Mouse (Mus musculus): Measurements from ENCODE around the gene Idua. TPM values are rescaled to one million over a fixed set of nuclear protein-coding genes. Genes with fewer than 3 reads are reported as not detected.

Idua gene
- polyA plus RNA-seq, 1 experiment from 2014 or later: 17.8 TPM

GRCm38 (mm10) chr5:108692271-108692670, 32.1 kb downstream of the Idua start, which contains the start of gene Fgfrl1:
Gene Fgfrl1, plus strand, starts transcription at chr5:108692382.
- Histone ChIP-seq H3K9ac (peak within 1 kb of the TSS; percentile 79), H3K27ac (ENCODE audit: poor library complexity, severe bottlenecking) (no peak within 1 kb of the TSS), H3K36me3 (no peaks in the 10 kb centered on the region; the same call in 1 of the 2 replicates), H3K27me3 (replicated peaks) (no peaks in the 10 kb centered on the region), H3K4me3 (peak within 1 kb of the TSS; percentile 96), H3K9me3 (replicated peaks) (no peaks in the 10 kb centered on the region), H3K4me2 (peak within 1 kb of the TSS; percentile 78), H3K4me1 (replicated peaks) (peaks cover 44% of the 10 kb centered on the region)
- 4% methylated on average over 16 of the region's 18 CpGs for WGBS
- ATAC-seq (ENCODE audit: insufficient number of reproducible peaks, low FRiP score): no peak

GRCm38 (mm10) chr5:108693872-108694288, 33.7 kb downstream of the Idua start:
- WGBS: under 1% methylated on average over 32 of the region's 43 CpGs
- H3K9me3 ChIP-seq (replicated peaks): no peaks in the 10 kb centered on the region
- ATAC-seq (ENCODE audit: insufficient number of reproducible peaks, low FRiP score): peak; percentile 95
- H3K27me3 ChIP-seq (replicated peaks): no peaks in the 10 kb centered on the region
- H3K4me3 ChIP-seq: peak overlapping the region; percentile 96
- peak overlapping the region; percentile 96 for H3K9ac ChIP-seq
- H3K4me2 ChIP-seq: peak overlapping the region; percentile 78
- H3K36me3 ChIP-seq: no peaks in the 10 kb centered on the region; the same call in 1 of the 2 replicates
- peak overlapping the region; percentile 69; the same call in 1 of the 2 replicates for H3K27ac ChIP-seq (ENCODE audit: poor library complexity, severe bottlenecking)
- peaks cover 60% of the 10 kb centered on the region for H3K4me1 ChIP-seq (replicated peaks)

- peak overlapping the region; percentile 96 for H3K9ac ChIP-seq
- peaks cover 67% of the 10 kb centered on the region for H3K4me1 ChIP-seq (replicated peaks)
- no peaks in the 10 kb centered on the region; the same call in 1 of the 2 replicates for H3K36me3 ChIP-seq
- peak; percentile 76 for ATAC-seq (ENCODE audit: insufficient number of reproducible peaks, low FRiP score)
- H3K27me3 ChIP-seq (replicated peaks): no peaks in the 10 kb centered on the region
- peak overlapping the region; percentile 78 for H3K4me2 ChIP-seq
- peak overlapping the region; percentile 69 for H3K27ac ChIP-seq (ENCODE audit: poor library complexity, severe bottlenecking)
- H3K9me3 ChIP-seq (replicated peaks): no peaks in the 10 kb centered on the region
- peak overlapping the region; percentile 96 for H3K4me3 ChIP-seq
- WGBS: under 1% methylated on average over 87 of the region's 99 CpGs
Observed at GRCm38 (mm10) chr5:108694352-108695261, 34.5 kb downstream of the Idua start.

DNA sequence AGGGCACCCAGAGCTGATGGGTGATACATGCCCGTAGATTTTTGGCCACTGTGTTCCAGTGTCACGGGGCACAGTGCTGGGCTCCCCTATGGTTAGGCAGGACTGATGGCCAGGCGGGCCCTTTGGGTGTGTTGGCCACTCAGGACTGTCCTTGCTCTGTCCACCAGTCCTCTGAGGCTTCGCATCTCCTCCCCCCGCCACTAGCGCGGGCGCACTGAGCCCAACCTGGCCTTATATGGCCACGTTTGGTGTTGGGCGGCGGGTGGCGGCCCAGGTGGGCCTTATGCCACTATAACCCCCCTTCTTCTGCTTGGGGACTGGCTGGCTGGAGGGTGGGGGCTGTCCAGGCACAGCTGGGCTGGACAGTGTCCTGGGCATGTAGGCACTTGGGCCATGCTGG, 35.7 kb downstream of the Idua start:
- 89% methylated on average over 11 of the region's 12 CpGs for WGBS
- Histone ChIP-seq H3K4me2 (peak overlapping the region; percentile 78), H3K4me1 (replicated peaks) (peaks cover 79% of the 10 kb centered on the region), H3K36me3 (no peaks in the 10 kb centered on the region; the same call in 1 of the 2 replicates), H3K9me3 (replicated peaks) (no peaks in the 10 kb centered on the region), H3K9ac (no peak overlapping the region; the same call in 1 of the 2 replicates), H3K4me3 (peak overlapping the region; percentile 96), H3K27me3 (replicated peaks) (no peaks in the 10 kb centered on the region), H3K27ac (ENCODE audit: poor library complexity, severe bottlenecking) (no peak overlapping the region)
- no peak for ATAC-seq (ENCODE audit: insufficient number of reproducible peaks, low FRiP score)

- peaks cover 83% of the 10 kb centered on the region for H3K4me1 ChIP-seq (replicated peaks)
- peak overlapping the region; percentile 26; the same call in 1 of the 2 replicates for H3K27ac ChIP-seq (ENCODE audit: poor library complexity, severe bottlenecking)
- H3K9me3 ChIP-seq (replicated peaks): no peaks in the 10 kb centered on the region
- WGBS: 85% methylated on average over 3 of the region's 3 CpGs
- no peak overlapping the region for H3K9ac ChIP-seq
- no peaks in the 10 kb centered on the region; the same call in 1 of the 2 replicates for H3K36me3 ChIP-seq
- H3K4me3 ChIP-seq: no peak overlapping the region
- no peak for ATAC-seq (ENCODE audit: insufficient number of reproducible peaks, low FRiP score)
- peak overlapping the region; percentile 78 for H3K4me2 ChIP-seq
- H3K27me3 ChIP-seq (replicated peaks): no peaks in the 10 kb centered on the region
Observed at GRCm38 (mm10) chr5:108696542-108696941, 36.4 kb downstream of the Idua start.

GRCm38 (mm10) chr5:108697341-108697753, 37.2 kb downstream of the Idua start:
- no peak for ATAC-seq (ENCODE audit: insufficient number of reproducible peaks, low FRiP score)
- H3K36me3 ChIP-seq: no peaks in the 10 kb centered on the region; the same call in 1 of the 2 replicates
- WGBS: 60% methylated on average over 4 of the region's 4 CpGs
- H3K27ac ChIP-seq (ENCODE audit: poor library complexity, severe bottlenecking): peak overlapping the region; percentile 26
- peaks cover 81% of the 10 kb centered on the region for H3K4me1 ChIP-seq (replicated peaks)
- H3K4me2 ChIP-seq: peak overlapping the region; percentile 12
- no peak overlapping the region for H3K4me3 ChIP-seq
- H3K9me3 ChIP-seq (replicated peaks): no peaks in the 10 kb centered on the region
- H3K27me3 ChIP-seq (replicated peaks): no peaks in the 10 kb centered on the region
- H3K9ac ChIP-seq: peak overlapping the region; percentile 36

DNA sequence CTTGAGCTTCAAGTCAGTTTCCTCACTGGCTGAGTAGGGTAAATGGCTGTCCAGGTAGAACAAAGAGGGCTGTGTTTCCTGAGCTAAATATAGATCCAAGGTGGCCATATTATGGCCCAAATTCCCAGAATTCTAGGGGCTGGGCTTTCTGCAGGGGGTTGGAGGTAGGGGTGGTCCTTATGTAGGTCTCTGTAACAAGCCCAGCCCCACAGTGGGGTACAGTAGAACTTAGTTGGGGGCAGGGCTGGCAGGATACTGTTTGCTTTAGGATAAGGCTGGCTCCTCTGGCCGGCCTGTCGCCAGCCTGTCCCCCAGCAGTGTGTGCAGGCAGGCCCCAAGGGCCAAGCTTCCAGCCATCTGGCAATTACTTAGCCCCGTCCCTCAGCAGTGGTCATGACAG, 40.2 kb downstream of the Idua start:
- H3K9ac ChIP-seq: peak overlapping the region; percentile 6; the same call in 1 of the 2 replicates
- no peak overlapping the region for H3K4me3 ChIP-seq
- H3K9me3 ChIP-seq (replicated peaks): no peaks in the 10 kb centered on the region
- H3K27ac ChIP-seq (ENCODE audit: poor library complexity, severe bottlenecking): peak overlapping the region; percentile 52
- no peaks in the 10 kb centered on the region for H3K27me3 ChIP-seq (replicated peaks)
- H3K36me3 ChIP-seq: peaks cover 24% of the 10 kb centered on the region
- peaks cover 79% of the 10 kb centered on the region for H3K4me1 ChIP-seq (replicated peaks)
- ATAC-seq (ENCODE audit: insufficient number of reproducible peaks, low FRiP score): peak; percentile 51
- 25% methylated on average over 3 of the region's 3 CpGs for WGBS
- H3K4me2 ChIP-seq: 0 out of 2 replicates have a peak overlapping the region, but pooled peaks have one; percentile 7

DNA sequence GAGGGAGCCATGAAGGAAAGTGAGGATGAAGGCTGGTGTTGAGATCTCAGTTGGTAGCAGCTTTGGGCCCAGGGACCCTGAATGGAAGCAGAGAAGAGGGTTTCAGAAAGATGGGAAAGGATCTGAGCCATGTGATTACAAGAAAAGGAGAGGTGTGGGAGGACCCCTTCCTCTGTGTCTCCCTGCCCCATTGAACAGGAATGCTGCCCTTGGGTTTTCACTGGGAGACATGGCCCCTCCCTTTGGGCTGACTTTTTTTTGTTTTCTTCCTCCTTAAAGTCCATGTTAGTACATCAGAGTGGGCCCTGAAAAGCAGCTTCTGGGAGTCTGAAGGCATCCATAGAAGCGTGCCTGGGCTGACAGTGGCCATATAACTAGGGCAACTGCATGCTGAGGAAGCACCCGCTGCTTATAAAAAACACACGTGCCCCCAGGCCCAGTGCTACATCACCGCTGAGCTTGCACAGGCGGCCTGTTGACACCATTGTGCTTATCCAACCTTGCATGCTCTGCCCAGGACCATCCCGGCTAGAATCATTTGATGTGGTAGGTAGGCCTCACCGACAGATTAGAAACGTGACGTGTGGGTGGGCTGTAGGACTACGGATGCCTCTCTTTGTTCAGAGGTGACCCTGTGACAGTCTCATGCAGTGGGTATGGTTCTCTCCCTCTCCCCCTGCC, 41.4 kb downstream of the Idua start:
- Histone ChIP-seq H3K4me2 (no peak overlapping the region), H3K27ac (ENCODE audit: poor library complexity, severe bottlenecking) (peak overlapping the region; percentile 52; the same call in 1 of the 2 replicates)
- ATAC-seq (ENCODE audit: insufficient number of reproducible peaks, low FRiP score): no peak

DNA sequence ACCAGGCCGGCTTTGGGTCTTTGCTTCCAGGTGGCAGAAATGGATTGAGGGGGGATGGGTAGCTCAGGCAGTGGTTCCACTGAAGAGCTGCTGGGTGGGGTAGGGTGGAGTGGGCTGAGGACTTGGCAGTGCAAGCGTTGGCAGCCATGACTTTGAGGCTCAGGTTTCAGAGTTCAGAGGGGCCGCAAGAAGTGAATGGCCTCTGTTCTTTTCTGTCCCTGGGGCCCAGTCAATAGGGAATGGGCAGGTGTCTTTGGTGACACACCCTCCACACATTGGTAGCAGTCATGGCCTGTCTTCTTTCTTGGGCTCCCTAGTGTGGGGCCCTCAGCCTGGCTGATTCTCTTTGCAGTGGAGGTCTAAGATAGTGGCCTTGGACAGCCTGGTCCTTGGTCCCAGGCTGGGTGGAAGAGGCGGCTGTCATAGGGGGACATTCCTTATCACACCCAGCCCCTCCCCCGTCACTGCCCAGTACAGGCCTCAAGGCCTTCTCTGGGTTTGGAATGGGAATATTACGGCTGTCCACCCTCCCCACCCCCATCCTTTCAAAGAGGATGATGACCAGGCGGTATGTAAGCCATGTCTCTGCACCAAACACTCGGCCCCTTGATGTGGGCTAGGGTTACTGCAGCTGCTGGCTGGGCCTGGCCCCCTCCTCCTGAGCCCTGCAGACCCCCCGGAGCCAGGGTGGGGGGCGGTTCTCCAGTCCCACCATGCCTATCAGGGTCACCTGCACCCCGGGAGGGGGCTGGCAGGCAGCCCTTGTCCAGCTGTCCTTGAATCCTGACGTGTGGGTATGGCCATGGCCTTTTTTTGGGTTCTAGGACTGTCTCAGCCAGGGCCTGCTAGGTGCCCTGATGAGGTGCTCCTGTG, 43.9 kb downstream of the Idua start:
- H3K4me1 ChIP-seq (replicated peaks): peaks cover 56% of the 10 kb centered on the region
- no peaks in the 10 kb centered on the region for H3K27me3 ChIP-seq (replicated peaks)
- no peak overlapping the region for H3K27ac ChIP-seq (ENCODE audit: poor library complexity, severe bottlenecking)
- no peak; the same call in 1 of the 2 replicates for ATAC-seq (ENCODE audit: insufficient number of reproducible peaks, low FRiP score)
- no peak overlapping the region for H3K4me3 ChIP-seq
- peaks cover 53% of the 10 kb centered on the region for H3K36me3 ChIP-seq
- WGBS: 65% methylated on average over 12 of the region's 12 CpGs
- H3K9me3 ChIP-seq (replicated peaks): no peaks in the 10 kb centered on the region
- no peak overlapping the region for H3K4me2 ChIP-seq
- no peak overlapping the region for H3K9ac ChIP-seq

More for the DNA sequence above, 41.4 kb downstream of the Idua start:
- 64% methylated on average over 10 of the region's 10 CpGs for WGBS
- Histone ChIP-seq H3K4me3 (no peak overlapping the region), H3K9ac (no peak overlapping the region), H3K9me3 (replicated peaks) (no peaks in the 10 kb centered on the region), H3K4me1 (replicated peaks) (peaks cover 68% of the 10 kb centered on the region), H3K27me3 (replicated peaks) (no peaks in the 10 kb centered on the region), H3K36me3 (peaks cover 35% of the 10 kb centered on the region)

DNA sequence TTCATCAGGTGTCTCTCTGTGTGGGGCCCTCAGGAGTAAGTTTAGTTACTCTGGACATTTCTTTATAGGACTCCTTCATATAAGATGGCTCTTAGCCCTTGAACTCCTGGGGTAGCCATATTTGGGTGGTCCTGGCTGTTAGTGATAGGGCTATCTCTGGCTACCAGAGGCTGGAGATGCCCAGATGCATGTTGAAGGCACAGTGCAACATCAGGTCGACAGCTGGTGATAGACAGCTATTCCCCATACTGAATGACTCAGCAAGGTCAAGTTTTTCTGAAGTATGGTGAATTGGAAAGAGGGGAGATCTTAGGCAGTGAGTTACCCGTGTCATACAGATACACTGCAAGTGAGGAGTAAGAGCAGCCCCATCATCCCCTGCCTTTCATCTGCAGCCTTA, 47.6 kb downstream of the Idua start:
- no peak overlapping the region for H3K27ac ChIP-seq (ENCODE audit: poor library complexity, severe bottlenecking)
- no peak overlapping the region for H3K4me2 ChIP-seq
- peaks cover 31% of the 10 kb centered on the region for H3K4me1 ChIP-seq (replicated peaks)
- ATAC-seq (ENCODE audit: insufficient number of reproducible peaks, low FRiP score): peak; percentile 38
- H3K9me3 ChIP-seq (replicated peaks): no peaks in the 10 kb centered on the region
- H3K9ac ChIP-seq: no peak overlapping the region
- peaks cover 56% of the 10 kb centered on the region for H3K36me3 ChIP-seq
- 65% methylated on average over 2 of the region's 2 CpGs for WGBS
- H3K4me3 ChIP-seq: no peak overlapping the region
- H3K27me3 ChIP-seq (replicated peaks): no peaks in the 10 kb centered on the region

All from heart, embryonic 12.5 days (tissue).